Mouse (Mus musculus): ENCODE measurements around the gene Gtsf1l.

Gtsf1l gene

DNA sequence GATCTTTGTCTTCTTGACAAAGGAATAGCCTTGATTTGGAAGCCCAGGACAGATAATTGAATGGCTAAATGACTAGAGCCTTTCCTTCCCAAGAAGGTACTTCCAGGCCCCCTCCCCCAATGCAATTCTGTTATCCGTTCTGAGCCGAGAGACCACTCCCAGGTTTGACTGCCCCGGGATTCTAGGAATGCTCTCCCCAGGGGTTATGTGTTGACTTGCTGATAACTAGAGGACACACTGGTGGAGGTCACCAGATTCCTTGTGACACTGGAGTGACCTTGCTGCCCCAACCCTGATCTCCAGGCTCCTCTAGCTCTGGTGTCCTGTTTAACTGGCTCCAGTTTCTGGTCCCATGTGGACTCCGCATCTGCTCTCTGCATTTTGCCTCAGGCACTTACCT is 35.6 kb downstream of the Gtsf1l start:
- DNase-seq (ENCODE audit: low read depth, low spot score): no peak

DNA sequence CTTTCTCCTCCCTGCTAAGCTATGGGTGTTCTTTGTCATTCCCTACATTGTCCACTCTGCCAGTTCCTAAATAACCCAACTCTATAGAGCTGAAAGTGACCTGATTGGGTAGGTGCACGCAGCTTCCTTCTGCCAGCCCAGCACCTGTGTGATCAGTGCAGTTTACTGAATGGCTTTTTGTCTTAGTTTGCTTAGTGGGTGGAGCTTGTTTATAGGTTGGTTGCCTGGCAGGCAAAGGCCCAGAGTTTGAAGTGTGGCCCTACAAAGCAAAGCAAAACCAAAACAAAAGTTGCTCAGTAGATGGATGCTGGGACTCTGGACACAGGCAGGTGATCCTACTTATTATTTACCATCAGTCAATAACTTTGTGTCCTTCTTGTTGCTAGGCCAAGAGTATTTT is 36.0 kb downstream of the Gtsf1l start:
- no peak for DNase-seq (ENCODE audit: low read depth, low spot score)

DNA sequence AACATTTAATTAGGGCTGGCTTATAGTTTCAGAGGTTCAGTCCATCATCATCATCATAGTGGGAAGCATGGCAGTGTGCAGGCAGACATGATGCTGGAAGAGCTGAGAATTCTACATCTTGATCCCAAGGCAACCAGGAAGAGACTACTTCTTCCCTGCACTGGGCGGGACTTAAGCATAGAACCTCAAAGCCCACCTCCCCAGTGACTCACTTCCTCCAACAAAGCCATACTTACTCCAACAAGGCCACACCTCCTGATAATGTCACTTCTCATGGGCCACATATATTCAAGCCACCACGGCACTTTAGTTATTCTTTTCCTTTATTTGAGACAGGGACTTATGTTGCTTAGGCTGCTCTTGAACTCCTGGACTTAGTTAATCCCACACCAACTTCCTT is 38.5 kb downstream of the Gtsf1l start:
- peak; percentile 15 for DNase-seq (ENCODE audit: low read depth, low spot score)

DNA sequence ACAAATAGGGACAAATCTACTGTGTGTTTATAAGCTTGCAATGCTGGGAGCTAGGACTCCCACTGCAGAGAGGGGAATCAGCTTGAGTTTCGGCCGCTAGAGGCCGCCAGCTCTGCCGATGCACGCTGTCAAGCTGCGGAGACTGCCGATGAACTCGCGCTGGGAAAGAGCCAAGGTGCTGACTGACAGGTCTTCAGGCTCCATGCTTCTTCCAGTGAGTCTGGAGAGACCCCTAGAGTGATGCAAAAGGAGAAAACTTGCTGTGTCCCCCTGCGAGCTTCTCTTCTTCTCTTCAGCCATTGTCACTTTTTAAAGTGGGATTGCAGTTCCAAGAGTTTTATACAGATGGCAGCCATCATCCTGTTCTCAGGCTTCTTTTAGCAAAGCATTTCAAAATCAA is 39.5 kb downstream of the Gtsf1l start:
- DNase-seq (ENCODE audit: low read depth, low spot score): peak; percentile 59

DNA sequence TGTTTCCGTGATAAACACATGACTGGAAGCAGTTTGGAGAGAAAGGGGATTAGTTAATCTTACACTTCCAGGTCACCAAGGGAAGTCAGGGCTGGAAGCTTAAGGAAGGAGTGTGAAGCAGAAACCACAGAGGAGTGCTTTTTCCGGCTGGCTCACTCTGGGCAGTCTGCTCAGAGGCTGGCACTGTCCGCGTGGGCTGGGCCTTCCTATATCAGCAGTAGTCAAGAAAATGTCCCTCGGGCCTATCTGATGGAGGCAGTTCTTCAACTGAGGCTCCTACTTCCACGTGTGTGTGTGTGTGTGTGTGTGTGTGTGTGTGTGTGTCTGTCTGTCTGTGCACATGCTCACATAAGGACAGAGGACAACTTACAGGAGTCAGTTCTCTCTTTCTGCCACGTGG is 47.7 kb downstream of the Gtsf1l start:
- no peak for DNase-seq (ENCODE audit: low read depth, low spot score)
